7 mouse cellular contexts compared by ENCODE assay signal in genomic region chr8:31031721-31032591, GRCm38 (mm10).
A peak's percentile ranks its signal among the peaks of the same experiment; 100 is the strongest.
DNase-seq lines count a peak whose midpoint lies in the region; ATAC-seq and TF ChIP-seq lines count a peak whose summit lies in the region.

No protein-coding gene starts in this region.

- H3K9me3 ChIP-seq in hindbrain, embryonic 16.5 days (ENCODE audit: control insufficient read depth, low read length) = no peaks in the 10 kb centered on the region

- intact Hi-C loops in left cerebral cortex, adult 2 months (cut with DNase I) = loop anchor here (2.0 kb wide), 3 partner anchors 61 to 115 kb away; no protein-coding TSS in a partner anchor

- peak; percentile 75 for TF ChIP-seq CTCF in left cerebral cortex, adult 2 months (IDR thresholded peaks at IDR 0.05)

- no peaks in the 10 kb centered on the region for H3K36me3 ChIP-seq in hindbrain, embryonic 16.5 days (ENCODE audit: control insufficient read depth, insufficient read depth, low read length)

- H3K4me2 ChIP-seq in hindbrain, embryonic 16.5 days (ENCODE audit: low read length) = peak overlapping the region; percentile 66

- peak overlapping the region; percentile 76 for H3K27ac ChIP-seq in hindbrain, embryonic 16.5 days (ENCODE audit: low read depth, low read length)
- H3K27ac ChIP-seq in left cerebral cortex, adult 2 months = peak overlapping the region; percentile 80

- H3K4me3 ChIP-seq in hindbrain, embryonic 16.5 days (ENCODE audit: low read length) = peak overlapping the region; percentile 39
- H3K4me3 ChIP-seq in left cerebral cortex, adult 2 months = peak overlapping the region; percentile 42

- ATAC-seq in hindbrain, embryonic 16.5 days = peak; percentile 94
- peak; percentile 71 for ATAC-seq in megakaryocyte, adult 5-6 weeks (ENCODE audit: poor library complexity, severe bottlenecking)

- H3K9ac ChIP-seq in hindbrain, embryonic 16.5 days (ENCODE audit: low read depth, low read length) = peak overlapping the region; percentile 63

- DNase-seq in T-cell, adult 2 months (ENCODE audit: low spot score) = peak; percentile 15
- peak; percentile 86 for DNase-seq in cerebellum, adult 9-11 months
- DNase-seq in frontal cortex, postnatal 25 days (ENCODE audit: low spot score in 2 of 2) = peak; percentile 37 to 42
- DNase-seq in left cerebral cortex, adult 2 months (ENCODE audit: extremely low spot score in 1 of 2, low spot score in 2 of 2) = peak; percentile 66 to 67
- DNase-seq in right cerebral cortex, postnatal 14 days = peak; percentile 64

- 6% methylated on average over 23 of the region's 24 CpGs for WGBS in hindbrain, embryonic 16.5 days

- H3K4me1 ChIP-seq in hindbrain, embryonic 16.5 days (ENCODE audit: control insufficient read depth, insufficient read depth, low read depth, low read length) = peaks cover 5% of the 10 kb centered on the region

- no peaks in the 10 kb centered on the region for H3K27me3 ChIP-seq in hindbrain, embryonic 16.5 days (replicated peaks; ENCODE audit: control insufficient read depth, insufficient read depth, low read length)

Comparison
In these comparisons a context has a peak if more than half of its experiments do, and no peak if none do; other contexts are left out.
1. Peak in every context shown above with its lines: DNase-seq, ATAC-seq, H3K4me3 ChIP-seq and H3K27ac ChIP-seq.
2. DNase-seq: peak in every context shown above with its lines; median percentile 86 in cerebellum, adult 9-11 months; 66 in left cerebral cortex, adult 2 months; 64 in right cerebral cortex, postnatal 14 days; 40 in frontal cortex, postnatal 25 days; 15 in T-cell, adult 2 months.